Mouse (Mus musculus) embryonic fibroblast, embryonic 13.5 days (primary cell): ENCODE measurements at regions not wholly inside any gene's neighbourhood (a gene's known extent, or its start where the extent isn't known, plus 50 kb on each side); places are given as distances from the start of the nearest gene placed in this dataset.
"Not testable (repeated sequence)": the region's sequence is repeated elsewhere in the genome, so short reads cannot be mapped to it uniquely, and the experiment has no call there.

Experiments
- CTCF ChIP-seq: IDR thresholded peaks from 2 replicates; pipeline ENCODE4 v1.5.1; 2011; ENCODE audit warnings: mild to moderate bottlenecking, control low read depth, low read length, moderate library complexity, borderline replicate concordance; ENCODE audit not compliant: insufficient read depth
- POLR2A ChIP-seq: IDR thresholded peaks from 2 replicates; pipeline ENCODE4 v1.6.1; 2011; ENCODE audit warnings: low read depth, mild to moderate bottlenecking, control low read depth, low read length, moderate library complexity

DNA sequence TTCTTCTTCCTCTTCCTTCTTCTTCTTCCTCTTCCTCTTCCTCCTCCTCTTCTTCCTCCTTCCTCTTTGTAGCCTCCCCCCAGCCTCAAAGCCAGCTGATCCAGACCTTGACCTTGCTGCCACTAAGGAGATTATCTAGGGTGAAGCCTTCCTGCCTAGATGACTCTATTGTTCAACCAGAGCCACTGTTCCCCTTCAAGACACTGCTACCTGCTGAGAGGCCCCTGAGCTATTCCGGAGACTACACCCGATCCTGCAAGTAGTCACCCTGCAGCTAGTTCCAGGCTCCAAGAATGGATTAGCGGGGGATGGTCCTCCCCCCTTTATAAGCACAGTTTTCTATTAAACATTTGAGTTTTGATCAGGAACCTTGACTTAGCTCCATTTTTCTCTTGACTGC lies 552.2 kb downstream of the Zfp704 start:
- not testable (repeated sequence) for TF ChIP-seq CTCF, POLR2A
